Mouse (Mus musculus) neural tube, embryonic 11.5 days (tissue): ENCODE results near the gene Neurl2. TPM values are rescaled to one million over a fixed set of nuclear protein-coding genes. Genes with fewer than 3 reads are reported as not detected.
A peak's percentile ranks its signal among the peaks of the same experiment; 100 is the strongest.

ENCODE experiments used
- ATAC-seq: fragments of 200-750 bp; cut with Nextera tagmentation; 2 replicates; pipeline ENCODE4 v1.8.0; 2017; ENCODE audit warnings: moderate number of reproducible peaks, mild to moderate bottlenecking, moderate TSS enrichment, moderate library complexity; ENCODE audit not compliant: insufficient read depth, low FRiP score, low TSS enrichment
- DNase-seq: peaks from one replicate; pipeline ENCODE4 v3.0.0-alpha.2; 2015; ENCODE audit warnings: low spot score
- H3K27ac ChIP-seq: fragments of 300-500 bp; sonication (generic); 2 replicates; pipeline ENCODE4 v1.5.1; 2014; ENCODE audit warnings: low read depth, mild to moderate bottlenecking, low read length
- H3K27me3 ChIP-seq: fragments of 300-500 bp; sonication (generic); 2 replicates; pipeline ENCODE4 v1.6.1; 2014; ENCODE audit warnings: mild to moderate bottlenecking, low read length, mixed read lengths; ENCODE audit not compliant: control insufficient read depth, insufficient read depth
- H3K36me3 ChIP-seq: fragments of 300-500 bp; sonication (generic); 2 replicates; pipeline ENCODE4 v1.6.1; 2014; ENCODE audit warnings: mild to moderate bottlenecking, low read length, moderate library complexity, mixed read lengths; ENCODE audit not compliant: control insufficient read depth, insufficient read depth
- H3K4me1 ChIP-seq: fragments of 300-500 bp; sonication (generic); 2 replicates; pipeline ENCODE4 v1.6.1; 2014; ENCODE audit warnings: low read length, mixed read lengths; ENCODE audit not compliant: control insufficient read depth, insufficient read depth
- H3K4me2 ChIP-seq: fragments of 300-500 bp; sonication (generic); 2 replicates; pipeline ENCODE4 v1.6.1; 2014; ENCODE audit warnings: low read depth, mild to moderate bottlenecking, moderate library complexity
- H3K4me3 ChIP-seq: fragments of 300-500 bp; sonication (generic); 2 replicates; pipeline ENCODE4 v1.5.1; 2014; ENCODE audit warnings: low read depth, low read length
- H3K9ac ChIP-seq: fragments of 300-500 bp; sonication (generic); 2 replicates; pipeline ENCODE4 v1.6.1; 2014; ENCODE audit warnings: mild to moderate bottlenecking, low read length
- H3K9me3 ChIP-seq: fragments of 300-500 bp; sonication (generic); 2 replicates; pipeline ENCODE4 v1.6.1; 2016; ENCODE audit warnings: low read length; ENCODE audit not compliant: control insufficient read depth
- WGBS: fragments of 180-500 bp; shearing (Covaris S2); extraction: QIAGEN DNeasy Blood & Tissue Kit; methylation state at CpG from one replicate; pipeline ENCODE4 v1.1.7; 2014; 5-methylcytosine and 5-hydroxymethylcytosine counted together
- polyA plus RNA-seq: library from polyadenylated mRNA; unstranded; fragments of >200 nt; fragmentation: Nextera tagmentation; extraction: Ambion mirVana; gene quantifications from 2 replicates; pipeline ENCODE4 v1.2.1, GENCODE M21; 2014

Neurl2 gene
- polyA plus RNA-seq, 1 experiment from 2014 or later, result 3.8 TPM

GRCm38 (mm10) chr2:164845782-164846181 is 12.5 kb upstream of the Neurl2 start:
- ATAC-seq (no peak), DNase-seq (no peak)
- Histone ChIP-seq H3K4me3 (no peak overlapping the region), H3K36me3 (no peaks in the 10 kb centered on the region; the same call in 1 of the 2 replicates), H3K27me3 (no peaks in the 10 kb centered on the region), H3K9ac (no peak overlapping the region), H3K4me1 (no peaks in the 10 kb centered on the region), H3K4me2 (no peak overlapping the region), H3K27ac (no peak overlapping the region), H3K9me3 (no peaks in the 10 kb centered on the region)
- 55% methylated on average over 3 of the region's 3 CpGs for WGBS

GRCm38 (mm10) chr2:164835164-164835563 is 1.9 kb upstream of the Neurl2 start:
- Histone ChIP-seq H3K36me3 (peaks cover 10% of the 10 kb centered on the region), H3K4me3 (no peak overlapping the region), H3K9ac (no peak overlapping the region), H3K27me3 (no peaks in the 10 kb centered on the region), H3K4me2 (no peak overlapping the region), H3K27ac (no peak overlapping the region), H3K4me1 (peaks cover 16% of the 10 kb centered on the region), H3K9me3 (no peaks in the 10 kb centered on the region)
- 96% methylated on average over 4 of the region's 4 CpGs for WGBS
- DNase-seq, result no peak
- no peak for ATAC-seq

GRCm38 (mm10) chr2:164834531-164834930 is 1.3 kb upstream of the Neurl2 start:
- Histone ChIP-seq H3K27ac (no peak overlapping the region), H3K36me3 (peaks cover 3% of the 10 kb centered on the region; the same call in 1 of the 2 replicates), H3K4me3 (peak overlapping the region; percentile 49), H3K9ac (peak overlapping the region; percentile 66), H3K9me3 (no peaks in the 10 kb centered on the region), H3K4me2 (peak overlapping the region; percentile 97), H3K4me1 (peaks cover 16% of the 10 kb centered on the region), H3K27me3 (no peaks in the 10 kb centered on the region)
- DNase-seq (no peak), ATAC-seq (no peak)
- 51% methylated on average over 8 of the region's 8 CpGs for WGBS

GRCm38 (mm10) chr2:164832748-164833301 is 431 bp downstream of the Neurl2 start, which contains the start of gene Ctsa:
Gene Ctsa (plus strand): TSS chr2:164832873.
- WGBS, result 1% methylated on average over 35 of the region's 35 CpGs
- Histone ChIP-seq H3K36me3 (no peaks in the 10 kb centered on the region), H3K4me3 (peak within 1 kb of the TSS; percentile 49), H3K27me3 (no peaks in the 10 kb centered on the region), H3K9ac (peak within 1 kb of the TSS; percentile 66), H3K4me2 (peak within 1 kb of the TSS; percentile 97), H3K27ac (peak within 1 kb of the TSS; percentile 54; the same call in 1 of the 2 replicates), H3K9me3 (no peaks in the 10 kb centered on the region), H3K4me1 (peaks cover 16% of the 10 kb centered on the region)
- DNase-seq (peak; percentile 81), ATAC-seq (peak; percentile 60)

GRCm38 (mm10) chr2:164832032-164832747 is 1.1 kb downstream of the Neurl2 start:
- DNase-seq (no peak), ATAC-seq (no peak; the same call in 1 of the 2 replicates)
- peak overlapping the region; percentile 97 for H3K4me2 ChIP-seq
- H3K9me3 ChIP-seq, result no peaks in the 10 kb centered on the region
- 65% methylated on average over 16 of the region's 16 CpGs for WGBS
- peak overlapping the region; percentile 54; the same call in 1 of the 2 replicates for H3K27ac ChIP-seq
- H3K9ac ChIP-seq, result peak overlapping the region; percentile 66; the same call in 1 of the 2 replicates
- H3K27me3 ChIP-seq, result no peaks in the 10 kb centered on the region
- peak overlapping the region; percentile 49 for H3K4me3 ChIP-seq
- no peaks in the 10 kb centered on the region for H3K36me3 ChIP-seq
- H3K4me1 ChIP-seq, result peaks cover 16% of the 10 kb centered on the region

GRCm38 (mm10) chr2:164831029-164831428 is 2.2 kb downstream of the Neurl2 start:
- no peak overlapping the region for H3K9ac ChIP-seq
- H3K9me3 ChIP-seq, result no peaks in the 10 kb centered on the region
- 87% methylated on average over 10 of the region's 10 CpGs for WGBS
- no peaks in the 10 kb centered on the region for H3K27me3 ChIP-seq
- ATAC-seq (no peak), DNase-seq (no peak)
- H3K36me3 ChIP-seq, result no peaks in the 10 kb centered on the region
- no peak overlapping the region for H3K27ac ChIP-seq
- H3K4me1 ChIP-seq, result peaks cover 16% of the 10 kb centered on the region
- no peak overlapping the region for H3K4me3 ChIP-seq
- no peak overlapping the region for H3K4me2 ChIP-seq

- H3K9me3 ChIP-seq, result no peaks in the 10 kb centered on the region
- 92% methylated on average over 1 of the region's 1 CpGs for WGBS
- H3K4me3 ChIP-seq, result no peak overlapping the region
- peaks cover 4% of the 10 kb centered on the region for H3K36me3 ChIP-seq
- DNase-seq (no peak), ATAC-seq (no peak)
- peaks cover 8% of the 10 kb centered on the region for H3K4me1 ChIP-seq
- H3K4me2 ChIP-seq, result no peak overlapping the region
- H3K27ac ChIP-seq, result no peak overlapping the region
- H3K9ac ChIP-seq, result no peak overlapping the region
- H3K27me3 ChIP-seq, result no peaks in the 10 kb centered on the region
Observed at GRCm38 (mm10) chr2:164829090-164829489, 4.2 kb downstream of the Neurl2 start.

GRCm38 (mm10) chr2:164828437-164828836 is 4.8 kb downstream of the Neurl2 start, which contains the start of gene Spata25:
Gene Spata25 (minus strand): TSS chr2:164828537.
- Histone ChIP-seq H3K9ac (no peak within 1 kb of the TSS), H3K9me3 (no peaks in the 10 kb centered on the region), H3K4me1 (peaks cover 7% of the 10 kb centered on the region; the same call in 1 of the 2 replicates), H3K4me2 (no peak within 1 kb of the TSS), H3K36me3 (peaks cover 4% of the 10 kb centered on the region), H3K27me3 (no peaks in the 10 kb centered on the region), H3K27ac (no peak within 1 kb of the TSS), H3K4me3 (no peak within 1 kb of the TSS)
- ATAC-seq (no peak), DNase-seq (no peak)
- 91% methylated on average over 6 of the region's 6 CpGs for WGBS
